ENCODE assay signal across 23 mouse cellular contexts in the genomic region with DNA sequence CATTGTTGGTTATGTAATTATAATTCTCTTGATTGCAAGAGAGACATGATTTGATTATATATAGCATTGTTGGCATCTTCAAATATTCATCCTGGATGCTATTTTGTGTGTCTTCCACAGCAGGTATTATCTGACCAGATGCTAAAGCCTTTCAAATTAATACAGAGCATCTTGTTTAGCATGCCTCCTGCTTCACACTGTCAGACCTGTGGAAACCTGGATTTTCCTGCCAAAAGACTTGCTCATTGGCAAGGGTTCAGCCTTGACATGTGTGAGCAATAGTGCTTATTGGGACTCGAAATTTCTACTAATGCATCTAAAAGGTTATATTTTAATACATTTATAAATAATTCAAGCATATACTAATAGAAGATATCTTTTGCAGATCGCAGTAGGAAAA.
DNase-seq lines count a peak whose midpoint lies in the region; ATAC-seq and TF ChIP-seq lines count a peak whose summit lies in the region.
"Had no signal": no experiment of that assay in that cellular context is flagged by ENCODE, and none has a peak within 500 bp of the region (broad histone marks: within the 10 kb centered on the region; RNA-seq: fewer than 3 reads in every experiment).

No protein-coding gene starts in this region.

- no peak overlapping the region for H3K4me2 ChIP-seq in forebrain, embryonic 13.5 days
- no peak overlapping the region for H3K4me2 ChIP-seq in forebrain, postnatal 0 days (ENCODE audit: low read depth)
- H3K4me2 ChIP-seq in liver, embryonic 12.5 days = no peak overlapping the region
- H3K4me2 ChIP-seq: liver, embryonic 11.5 days; stomach, embryonic 15.5 days had no signal

- peak overlapping the region; percentile 31; the same call in 1 of the 2 replicates for H3K27ac ChIP-seq in forebrain, embryonic 13.5 days
- H3K27ac ChIP-seq in forebrain, postnatal 0 days (ENCODE audit: low read depth, low read length) = no peak overlapping the region
- no peak overlapping the region for H3K27ac ChIP-seq in liver, embryonic 12.5 days
- H3K27ac ChIP-seq: left cerebral cortex, adult 2 months; stomach, embryonic 15.5 days had no signal

- 73% methylated on average over 2 of the region's 2 CpGs for WGBS in forebrain, embryonic 13.5 days
- WGBS in forebrain, postnatal 0 days = 58% methylated on average over 2 of the region's 2 CpGs
- WGBS in liver, embryonic 12.5 days (ENCODE audit: insufficient replicate concordance) = 49% methylated on average over 2 of the region's 2 CpGs

- no peaks in the 10 kb centered on the region for H3K36me3 ChIP-seq in forebrain, embryonic 13.5 days (ENCODE audit: poor library complexity, severe bottlenecking)
- no peaks in the 10 kb centered on the region for H3K36me3 ChIP-seq in forebrain, postnatal 0 days (ENCODE audit: insufficient read depth)
- H3K36me3 ChIP-seq in liver, embryonic 12.5 days = no peaks in the 10 kb centered on the region
- H3K36me3 ChIP-seq: stomach, embryonic 15.5 days had no signal

- no peaks in the 10 kb centered on the region for H3K4me1 ChIP-seq in forebrain, embryonic 13.5 days
- no peaks in the 10 kb centered on the region for H3K4me1 ChIP-seq in forebrain, postnatal 0 days (ENCODE audit: insufficient read depth)
- no peaks in the 10 kb centered on the region for H3K4me1 ChIP-seq in liver, embryonic 12.5 days
- H3K4me1 ChIP-seq: stomach, embryonic 15.5 days had no signal

- DNase-seq in forebrain, postnatal 0 days = no peak
- peak; percentile 20 for DNase-seq in layer of hippocampus, adult 11-12 months (ENCODE audit: low spot score)
- DNase-seq in layer of hippocampus, postnatal 10 days (ENCODE audit: low spot score in 2 of 2) = no peak
- DNase-seq in cerebellum, adult 9-11 months = peak; percentile 88
- DNase-seq in ovary, postnatal 10 days (ENCODE audit: low spot score) = no peak
- DNase-seq: adrenal gland, adult 2 months; gastrocnemius, postnatal 10 days; heart, adult 18-20 months; heart, postnatal 4 days; kidney, adult 8-10 months; kidney, postnatal 14 days; lung, adult 2 months; lung, postnatal 36 days; right cerebral cortex, postnatal 25 days; thymus, adult 18-20 months; thymus, postnatal 4 days had no signal

- TF ChIP-seq CTCF in forebrain, postnatal 0 days (IDR thresholded peaks at IDR 0.05; ENCODE audit: low read depth) = no peak

- H3K9ac ChIP-seq in forebrain, embryonic 13.5 days = no peak overlapping the region
- no peak overlapping the region for H3K9ac ChIP-seq in forebrain, postnatal 0 days
- H3K9ac ChIP-seq in liver, embryonic 12.5 days = no peak overlapping the region
- H3K9ac ChIP-seq: stomach, embryonic 15.5 days had no signal

- ATAC-seq in forebrain, embryonic 13.5 days = peak; percentile 61; the same call in 1 of the 2 replicates
- no peak for ATAC-seq in forebrain, postnatal 0 days
- ATAC-seq in cerebellum, adult (ENCODE audit: insufficient number of reproducible peaks, low FRiP score, low TSS enrichment) = peak; percentile 97
- no peak for ATAC-seq in liver, embryonic 12.5 days
- ATAC-seq: midbrain, embryonic 16.5 days had no signal

- H3K4me3 ChIP-seq in forebrain, embryonic 13.5 days = no peak overlapping the region
- H3K4me3 ChIP-seq in forebrain, postnatal 0 days (ENCODE audit: low read depth, low read length) = no peak overlapping the region
- no peak overlapping the region for H3K4me3 ChIP-seq in liver, embryonic 12.5 days
- H3K4me3 ChIP-seq: left cerebral cortex, adult 2 months; stomach, embryonic 15.5 days had no signal

- H3K27me3 ChIP-seq in forebrain, embryonic 13.5 days = no peaks in the 10 kb centered on the region
- no peaks in the 10 kb centered on the region for H3K27me3 ChIP-seq in forebrain, postnatal 0 days (ENCODE audit: insufficient read depth, low read length)
- no peaks in the 10 kb centered on the region for H3K27me3 ChIP-seq in liver, embryonic 12.5 days (replicated peaks)
- H3K27me3 ChIP-seq: stomach, embryonic 15.5 days had no signal

- H3K9me3 ChIP-seq in forebrain, embryonic 13.5 days (replicated peaks) = no peaks in the 10 kb centered on the region
- no peaks in the 10 kb centered on the region for H3K9me3 ChIP-seq in forebrain, postnatal 0 days (ENCODE audit: low read length)
- H3K9me3 ChIP-seq in liver, embryonic 12.5 days (replicated peaks) = no peaks in the 10 kb centered on the region
- H3K9me3 ChIP-seq: stomach, embryonic 15.5 days had no signal

Comparison
In these comparisons a context has a peak if more than half of its experiments do, and no peak if none do; other contexts are left out.
1. ATAC-seq: peak in forebrain, embryonic 13.5 days (single experiment) and cerebellum, adult (single experiment); none in forebrain, postnatal 0 days (single experiment) and liver, embryonic 12.5 days (single experiment).
2. DNase-seq: peak in layer of hippocampus, adult 11-12 months (single experiment) and cerebellum, adult 9-11 months (single experiment); none in forebrain, postnatal 0 days (single experiment), layer of hippocampus, postnatal 10 days (0 of 2) and ovary, postnatal 10 days (single experiment).